Mouse (Mus musculus) layer of hippocampus, postnatal 14 days (tissue): Measurements from ENCODE around the gene Scaf1. TPM values are rescaled to one million over a fixed set of nuclear protein-coding genes. Genes with fewer than 3 reads are reported as not detected.

Experiments
- DNase-seq, 2 experiments: peaks; one replicate each; pipeline ENCODE4 v3.0.0; 2021 to 2022; ENCODE audit warnings: low spot score in 2 of 2, mixed read lengths in 1 of 2
- total RNA-seq, 2 experiments: library from RNA; stranded (reverse); gene quantifications; 2 replicates each; pipeline ENCODE4 v1.2.3; 2021

Scaf1 gene
- total RNA-seq, 2 experiments from 2014 or later: 153 to 158 TPM

GRCm38 (mm10) chr7:44986192-44986878, 29.8 kb downstream of the Scaf1 start, which contains the start of gene Prmt1:
Gene Prmt1, minus strand, starts transcription at chr7:44986568.
- peak; percentile 99 to 100 for DNase-seq

GRCm38 (mm10) chr7:44985595-44986191, 30.5 kb downstream of the Scaf1 start:
- peak; percentile 60 to 72 for DNase-seq

GRCm38 (mm10) chr7:44984833-44985164, 31.4 kb downstream of the Scaf1 start:
- DNase-seq: no peak

- no peak for DNase-seq
Measured at GRCm38 (mm10) chr7:44983944-44984832, 32.0 kb downstream of the Scaf1 start.

- DNase-seq: peak; percentile 79 to 84
Measured at GRCm38 (mm10) chr7:44983085-44983484, 33.1 kb downstream of the Scaf1 start.

- DNase-seq: no peak
Measured at GRCm38 (mm10) chr7:44981539-44981938, 34.6 kb downstream of the Scaf1 start.

GRCm38 (mm10) chr7:44978300-44978699, 37.9 kb downstream of the Scaf1 start:
- DNase-seq: no peak

GRCm38 (mm10) chr7:44975117-44975419, 41.1 kb downstream of the Scaf1 start:
- no peak for DNase-seq

GRCm38 (mm10) chr7:44974383-44975116, 41.6 kb downstream of the Scaf1 start, which contains the start of gene Cpt1c:
Gene Cpt1c, minus strand, starts transcription at chr7:44974851.
- DNase-seq: peak; percentile 86 to 93

GRCm38 (mm10) chr7:44973415-44974130, 42.6 kb downstream of the Scaf1 start:
- DNase-seq: no peak

GRCm38 (mm10) chr7:44971142-44971541, 45.0 kb downstream of the Scaf1 start:
- DNase-seq: no peak

GRCm38 (mm10) chr7:44970231-44970691, 45.9 kb downstream of the Scaf1 start:
- DNase-seq: peak; percentile 82 to 92

- DNase-seq: no peak
Measured at GRCm38 (mm10) chr7:44966638-44967037, 49.5 kb downstream of the Scaf1 start.

- DNase-seq: no peak
Measured at GRCm38 (mm10) chr7:44965975-44966374, 50.2 kb downstream of the Scaf1 start.

GRCm38 (mm10) chr7:44964990-44965389, 51.2 kb downstream of the Scaf1 start:
- no peak for DNase-seq

GRCm38 (mm10) chr7:44962831-44963230, 53.3 kb downstream of the Scaf1 start:
- no peak for DNase-seq

- no peak for DNase-seq
Measured at GRCm38 (mm10) chr7:44962337-44962736, 53.8 kb downstream of the Scaf1 start.

GRCm38 (mm10) chr7:44960512-44960910, 55.7 kb downstream of the Scaf1 start:
- no peak for DNase-seq

- DNase-seq: no peak
Measured at GRCm38 (mm10) chr7:44959874-44960511, 56.2 kb downstream of the Scaf1 start.

GRCm38 (mm10) chr7:44959281-44959680, 56.9 kb downstream of the Scaf1 start:
- no peak for DNase-seq
